Mouse (Mus musculus): ENCODE data around the gene Ndel1. TPM values are rescaled to one million over a fixed set of nuclear protein-coding genes. Genes with fewer than 3 reads are reported as not detected.
"Not testable (repeated sequence)": the region's sequence is repeated elsewhere in the genome, so short reads cannot be mapped to it uniquely, and the experiment has no call there.

Ndel1 gene
- polyA plus RNA-seq, 1 experiment from 2014 or later: 73.5 TPM

- H3K9ac ChIP-seq (ENCODE audit: low read length): peak overlapping the region; percentile 36
- peaks cover 23% of the 10 kb centered on the region for H3K4me1 ChIP-seq (replicated peaks; ENCODE audit: control insufficient read depth, insufficient read depth, low read length)
Measured at GRCm38 (mm10) chr11:68850862-68851261, 20.8 kb downstream of the Ndel1 start.

GRCm38 (mm10) chr11:68839606-68840005 lies 32.1 kb downstream of the Ndel1 start:
- H3K4me3 ChIP-seq (ENCODE audit: low read length): no peak overlapping the region
- peaks cover 46% of the 10 kb centered on the region for H3K36me3 ChIP-seq (ENCODE audit: control insufficient read depth, insufficient read depth, low read length)
- no peak overlapping the region for H3K9ac ChIP-seq (ENCODE audit: low read length)
- no peak overlapping the region for H3K27ac ChIP-seq (ENCODE audit: low read length)
- WGBS: 80% methylated on average over 5 of the region's 5 CpGs
- H3K9me3 ChIP-seq (ENCODE audit: control insufficient read depth, low read length): no peaks in the 10 kb centered on the region
- no peaks in the 10 kb centered on the region for H3K4me1 ChIP-seq (replicated peaks; ENCODE audit: control insufficient read depth, insufficient read depth, low read length)
- no peaks in the 10 kb centered on the region for H3K27me3 ChIP-seq (ENCODE audit: control insufficient read depth, insufficient read depth, low read depth, low read length)
- ATAC-seq (ENCODE audit: low read depth): no peak
- H3K4me2 ChIP-seq (ENCODE audit: low read depth, low read length): no peak overlapping the region

More at GRCm38 (mm10) chr11:68850862-68851261, 20.8 kb downstream of the Ndel1 start:
- ATAC-seq (ENCODE audit: low read depth): no peak
- Histone ChIP-seq H3K27me3 (ENCODE audit: control insufficient read depth, insufficient read depth, low read depth, low read length) (no peaks in the 10 kb centered on the region), H3K27ac (ENCODE audit: low read length) (no peak overlapping the region), H3K9me3 (ENCODE audit: control insufficient read depth, low read length) (no peaks in the 10 kb centered on the region), H3K4me3 (ENCODE audit: low read length) (peak overlapping the region; percentile 16), H3K36me3 (ENCODE audit: control insufficient read depth, insufficient read depth, low read length) (no peaks in the 10 kb centered on the region), H3K4me2 (ENCODE audit: low read depth, low read length) (peak overlapping the region; percentile 41)
- 70% methylated on average over 7 of the region's 7 CpGs for WGBS

GRCm38 (mm10) chr11:68835034-68835433 lies 36.6 kb downstream of the Ndel1 start:
- ATAC-seq (ENCODE audit: low read depth): no peak
- Histone ChIP-seq H3K4me1 (replicated peaks; ENCODE audit: control insufficient read depth, insufficient read depth, low read length) (no peaks in the 10 kb centered on the region), H3K4me2 (ENCODE audit: low read depth, low read length) (no peak overlapping the region), H3K4me3 (ENCODE audit: low read length) (no peak overlapping the region), H3K9me3 (ENCODE audit: control insufficient read depth, low read length) (no peaks in the 10 kb centered on the region), H3K27ac (ENCODE audit: low read length) (no peak overlapping the region), H3K9ac (ENCODE audit: low read length) (no peak overlapping the region), H3K36me3 (ENCODE audit: control insufficient read depth, insufficient read depth, low read length) (peaks cover 44% of the 10 kb centered on the region), H3K27me3 (ENCODE audit: control insufficient read depth, insufficient read depth, low read depth, low read length) (no peaks in the 10 kb centered on the region)
- 86% methylated on average over 3 of the region's 3 CpGs for WGBS

DNA sequence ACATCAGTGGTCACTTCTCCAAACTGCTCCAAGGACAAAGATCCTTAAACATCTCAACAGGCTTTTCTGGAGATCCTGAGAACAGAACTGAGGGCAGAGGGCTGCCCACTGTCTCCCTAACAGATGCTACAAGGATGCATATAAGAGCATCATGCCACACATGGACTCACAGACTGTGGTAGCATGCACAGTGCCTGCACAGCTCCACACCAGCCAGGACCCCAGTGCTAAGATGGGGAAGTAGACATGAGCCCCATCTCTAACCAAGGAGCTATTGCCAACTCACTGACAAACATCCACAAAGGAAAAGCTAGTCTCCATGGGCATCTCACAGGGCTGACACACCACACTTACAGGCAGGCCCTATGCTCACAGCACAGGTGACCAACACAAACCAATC lies 38.1 kb downstream of the Ndel1 start:
- Histone ChIP-seq H3K36me3 (ENCODE audit: control insufficient read depth, insufficient read depth, low read length) (peaks cover 42% of the 10 kb centered on the region), H3K4me3 (ENCODE audit: low read length) (no peak overlapping the region)
- ATAC-seq (ENCODE audit: low read depth): no peak

GRCm38 (mm10) chr11:68832793-68833192 lies 38.9 kb downstream of the Ndel1 start:
- ATAC-seq (ENCODE audit: low read depth): no peak
- no peak overlapping the region for H3K27ac ChIP-seq (ENCODE audit: low read length)
- no peaks in the 10 kb centered on the region for H3K9me3 ChIP-seq (ENCODE audit: control insufficient read depth, low read length)
- H3K4me1 ChIP-seq (replicated peaks; ENCODE audit: control insufficient read depth, insufficient read depth, low read length): no peaks in the 10 kb centered on the region
- no peak overlapping the region for H3K4me2 ChIP-seq (ENCODE audit: low read depth, low read length)
- 33% methylated on average over 4 of the region's 4 CpGs for WGBS
- no peak overlapping the region for H3K4me3 ChIP-seq (ENCODE audit: low read length)
- H3K27me3 ChIP-seq (ENCODE audit: control insufficient read depth, insufficient read depth, low read depth, low read length): no peaks in the 10 kb centered on the region
- no peak overlapping the region for H3K9ac ChIP-seq (ENCODE audit: low read length)
- H3K36me3 ChIP-seq (ENCODE audit: control insufficient read depth, insufficient read depth, low read length): peaks cover 45% of the 10 kb centered on the region

More for the DNA sequence above, 38.1 kb downstream of the Ndel1 start:
- Histone ChIP-seq H3K9ac (ENCODE audit: low read length) (no peak overlapping the region), H3K4me1 (replicated peaks; ENCODE audit: control insufficient read depth, insufficient read depth, low read length) (no peaks in the 10 kb centered on the region), H3K9me3 (ENCODE audit: control insufficient read depth, low read length) (no peaks in the 10 kb centered on the region), H3K4me2 (ENCODE audit: low read depth, low read length) (no peak overlapping the region), H3K27ac (ENCODE audit: low read length) (no peak overlapping the region), H3K27me3 (ENCODE audit: control insufficient read depth, insufficient read depth, low read depth, low read length) (no peaks in the 10 kb centered on the region)

GRCm38 (mm10) chr11:68831580-68831979 lies 40.1 kb downstream of the Ndel1 start:
- H3K36me3 ChIP-seq (ENCODE audit: control insufficient read depth, insufficient read depth, low read length): peaks cover 49% of the 10 kb centered on the region
- ATAC-seq (ENCODE audit: low read depth); H3K4me3 ChIP-seq (ENCODE audit: low read length); H3K9me3 ChIP-seq (ENCODE audit: control insufficient read depth, low read length); H3K27me3 ChIP-seq (ENCODE audit: control insufficient read depth, insufficient read depth, low read depth, low read length); H3K27ac ChIP-seq (ENCODE audit: low read length); H3K9ac ChIP-seq (ENCODE audit: low read length); H3K4me1 ChIP-seq (replicated peaks; ENCODE audit: control insufficient read depth, insufficient read depth, low read length); H3K4me2 ChIP-seq (ENCODE audit: low read depth, low read length): not testable (repeated sequence)
- WGBS: 88% methylated on average over 5 of the region's 5 CpGs

GRCm38 (mm10) chr11:68826735-68827134 lies 44.9 kb downstream of the Ndel1 start:
- Histone ChIP-seq H3K27me3 (ENCODE audit: control insufficient read depth, insufficient read depth, low read depth, low read length) (no peaks in the 10 kb centered on the region), H3K4me1 (replicated peaks; ENCODE audit: control insufficient read depth, insufficient read depth, low read length) (no peaks in the 10 kb centered on the region), H3K9ac (ENCODE audit: low read length) (no peak overlapping the region), H3K4me3 (ENCODE audit: low read length) (no peak overlapping the region), H3K27ac (ENCODE audit: low read length) (no peak overlapping the region), H3K4me2 (ENCODE audit: low read depth, low read length) (no peak overlapping the region), H3K36me3 (ENCODE audit: control insufficient read depth, insufficient read depth, low read length) (peaks cover 42% of the 10 kb centered on the region), H3K9me3 (ENCODE audit: control insufficient read depth, low read length) (no peaks in the 10 kb centered on the region)
- ATAC-seq (ENCODE audit: low read depth): no peak
- 61% methylated on average over 3 of the region's 3 CpGs for WGBS

- no peak for ATAC-seq (ENCODE audit: low read depth)
Measured at GRCm38 (mm10) chr11:68822326-68822725, 49.3 kb downstream of the Ndel1 start.

DNA sequence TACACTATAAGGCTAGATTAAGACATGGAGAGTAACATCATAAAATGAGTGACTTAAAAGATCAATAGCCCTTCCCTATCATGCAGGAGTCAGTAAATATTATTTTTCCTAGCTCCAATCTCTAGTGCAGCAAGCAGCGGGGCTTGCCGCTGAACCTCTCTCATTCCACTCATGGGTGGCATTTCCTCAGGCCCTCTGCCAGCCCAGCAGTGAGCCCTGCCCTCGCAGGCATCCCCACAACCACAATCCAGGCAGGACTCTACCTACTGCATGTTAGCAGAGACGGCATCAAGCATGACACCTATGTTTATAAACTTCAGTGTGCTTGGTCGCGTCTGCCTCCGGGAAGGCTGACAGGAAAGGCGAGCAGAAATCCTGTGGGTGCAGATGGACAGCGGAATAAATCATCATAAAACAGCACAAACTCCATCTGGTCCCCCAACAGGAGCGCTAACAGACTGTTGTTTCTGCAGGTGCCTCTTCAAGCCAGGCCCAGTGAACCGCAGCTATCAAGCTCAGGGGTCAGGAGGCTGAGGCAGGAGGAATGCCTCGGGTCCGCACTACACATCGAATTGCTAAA lies 52.3 kb downstream of the Ndel1 start:
- WGBS: 79% methylated on average over 14 of the region's 14 CpGs

More at GRCm38 (mm10) chr11:68822326-68822725, 49.3 kb downstream of the Ndel1 start:
- WGBS: 79% methylated on average over 15 of the region's 15 CpGs
- Histone ChIP-seq H3K9me3 (ENCODE audit: control insufficient read depth, low read length) (no peaks in the 10 kb centered on the region), H3K36me3 (ENCODE audit: control insufficient read depth, insufficient read depth, low read length) (peaks cover 32% of the 10 kb centered on the region), H3K4me2 (ENCODE audit: low read depth, low read length) (no peak overlapping the region), H3K27ac (ENCODE audit: low read length) (no peak overlapping the region), H3K4me3 (ENCODE audit: low read length) (no peak overlapping the region), H3K27me3 (ENCODE audit: control insufficient read depth, insufficient read depth, low read depth, low read length) (no peaks in the 10 kb centered on the region), H3K9ac (ENCODE audit: low read length) (no peak overlapping the region), H3K4me1 (replicated peaks; ENCODE audit: control insufficient read depth, insufficient read depth, low read length) (no peaks in the 10 kb centered on the region)

GRCm38 (mm10) chr11:68818416-68818815 lies 53.2 kb downstream of the Ndel1 start:
- no peak overlapping the region for H3K4me3 ChIP-seq (ENCODE audit: low read length)
- H3K27ac ChIP-seq (ENCODE audit: low read length): no peak overlapping the region
- H3K4me2 ChIP-seq (ENCODE audit: low read depth, low read length): no peak overlapping the region
- H3K36me3 ChIP-seq (ENCODE audit: control insufficient read depth, insufficient read depth, low read length): peaks cover 50% of the 10 kb centered on the region
- no peak overlapping the region for H3K9ac ChIP-seq (ENCODE audit: low read length)
- no peaks in the 10 kb centered on the region for H3K9me3 ChIP-seq (ENCODE audit: control insufficient read depth, low read length)
- no peaks in the 10 kb centered on the region for H3K27me3 ChIP-seq (ENCODE audit: control insufficient read depth, insufficient read depth, low read depth, low read length)
- H3K4me1 ChIP-seq (replicated peaks; ENCODE audit: control insufficient read depth, insufficient read depth, low read length): no peaks in the 10 kb centered on the region
- 82% methylated on average over 8 of the region's 8 CpGs for WGBS
- no peak for ATAC-seq (ENCODE audit: low read depth)

More for the DNA sequence above, 52.3 kb downstream of the Ndel1 start:
- peaks cover 51% of the 10 kb centered on the region for H3K36me3 ChIP-seq (ENCODE audit: control insufficient read depth, insufficient read depth, low read length)
- H3K9ac ChIP-seq (ENCODE audit: low read length): no peak overlapping the region
- no peaks in the 10 kb centered on the region for H3K9me3 ChIP-seq (ENCODE audit: control insufficient read depth, low read length)
- H3K27ac ChIP-seq (ENCODE audit: low read length): no peak overlapping the region
- no peaks in the 10 kb centered on the region for H3K4me1 ChIP-seq (replicated peaks; ENCODE audit: control insufficient read depth, insufficient read depth, low read length)
- no peak for ATAC-seq (ENCODE audit: low read depth)
- no peak overlapping the region for H3K4me3 ChIP-seq (ENCODE audit: low read length)
- H3K4me2 ChIP-seq (ENCODE audit: low read depth, low read length): no peak overlapping the region
- H3K27me3 ChIP-seq (ENCODE audit: control insufficient read depth, insufficient read depth, low read depth, low read length): no peaks in the 10 kb centered on the region
